Mouse (Mus musculus): Measurements from ENCODE around the gene Gm5485. TPM values are rescaled to one million over a fixed set of nuclear protein-coding genes. Genes with fewer than 3 reads are reported as not detected.

Gene Gm5485
- 0.58 and 0.88 TPM in 2 replicates for polyA plus RNA-seq (2015; fragmentation: Nextera tagmentation; extraction: Ambion mirVana)

- TF ChIP-seq CTCF (IDR thresholded peaks at IDR 0.05; ENCODE audit: low read depth), result no peak
- TF ChIP-seq EP300 (optimal IDR thresholded peaks at IDR 0.05), result no peak
- Histone ChIP-seq H3K4me2 (replicated peaks; ENCODE audit: low read depth) (no peak within 1 kb of the TSS), H3K36me3 (ENCODE audit: control insufficient read depth, insufficient read depth, low read length) (no peaks in the 10 kb centered on the region), H3K4me1 (replicated peaks; ENCODE audit: control insufficient read depth, insufficient read depth) (0 out of 2 replicates have a peak, but pooled peaks cover 2% of the 10 kb centered on the region), H3K27me3 (ENCODE audit: control insufficient read depth, insufficient read depth, low read length) (no peaks in the 10 kb centered on the region), H3K9me3 (ENCODE audit: control insufficient read depth, low read length) (no peaks in the 10 kb centered on the region), H3K4me3 (ENCODE audit: low read depth, low read length) (no peak within 1 kb of the TSS), H3K9ac (ENCODE audit: low read length) (no peak within 1 kb of the TSS), H3K27ac (replicated peaks) (no peak within 1 kb of the TSS)
- DNase-seq (ENCODE audit: low spot score) (no peak), ATAC-seq (ENCODE audit: low FRiP score, low TSS enrichment) (peak; percentile 86)
- WGBS, result 53% methylated on average over 1 of the region's 1 CpGs
Observed at GRCm38 (mm10) chr16:48412246-48412645, at the start of gene Gm5485. TSS of gene Gm5485 (minus strand) at chr16:48412416.

GRCm38 (mm10) chr16:48453264-48453663, 41.0 kb upstream of the Gm5485 start:
- WGBS, result 55% methylated on average over 3 of the region's 3 CpGs
- Histone ChIP-seq H3K27me3 (ENCODE audit: control insufficient read depth, insufficient read depth, low read length) (no peaks in the 10 kb centered on the region), H3K9ac (ENCODE audit: low read length) (no peak overlapping the region), H3K27ac (replicated peaks) (no peak overlapping the region), H3K4me1 (replicated peaks; ENCODE audit: control insufficient read depth, insufficient read depth) (no peaks in the 10 kb centered on the region), H3K36me3 (ENCODE audit: control insufficient read depth, insufficient read depth, low read length) (no peaks in the 10 kb centered on the region), H3K4me2 (replicated peaks; ENCODE audit: low read depth) (no peak overlapping the region), H3K4me3 (ENCODE audit: low read depth, low read length) (no peak overlapping the region), H3K9me3 (ENCODE audit: control insufficient read depth, low read length) (no peaks in the 10 kb centered on the region)
- TF ChIP-seq EP300 (optimal IDR thresholded peaks at IDR 0.05) (no peak), CTCF (IDR thresholded peaks at IDR 0.05; ENCODE audit: low read depth) (no peak)
- DNase-seq (ENCODE audit: low spot score) (no peak), ATAC-seq (ENCODE audit: low FRiP score, low TSS enrichment) (no peak)

- no peak for ATAC-seq (ENCODE audit: low FRiP score, low TSS enrichment)
- 67% methylated on average over 8 of the region's 8 CpGs for WGBS
- no peak overlapping the region for H3K4me3 ChIP-seq (ENCODE audit: low read depth, low read length)
- H3K4me2 ChIP-seq (replicated peaks; ENCODE audit: low read depth), result no peak overlapping the region
- H3K4me1 ChIP-seq (replicated peaks; ENCODE audit: control insufficient read depth, insufficient read depth), result no peaks in the 10 kb centered on the region
- DNase-seq (ENCODE audit: low spot score), result no peak
- no peak for TF ChIP-seq CTCF (IDR thresholded peaks at IDR 0.05; ENCODE audit: low read depth)
- no peak for TF ChIP-seq EP300 (optimal IDR thresholded peaks at IDR 0.05)
- no peaks in the 10 kb centered on the region for H3K9me3 ChIP-seq (ENCODE audit: control insufficient read depth, low read length)
- no peaks in the 10 kb centered on the region for H3K36me3 ChIP-seq (ENCODE audit: control insufficient read depth, insufficient read depth, low read length)
- H3K27me3 ChIP-seq (ENCODE audit: control insufficient read depth, insufficient read depth, low read length), result no peaks in the 10 kb centered on the region
- H3K27ac ChIP-seq (replicated peaks), result no peak overlapping the region
- no peak overlapping the region for H3K9ac ChIP-seq (ENCODE audit: low read length)
Observed at GRCm38 (mm10) chr16:48446161-48446925, 34.1 kb upstream of the Gm5485 start.

- no peaks in the 10 kb centered on the region for H3K4me1 ChIP-seq (replicated peaks; ENCODE audit: control insufficient read depth, insufficient read depth)
- no peak overlapping the region for H3K4me3 ChIP-seq (ENCODE audit: low read depth, low read length)
- H3K27ac ChIP-seq (replicated peaks), result no peak overlapping the region
- no peak overlapping the region for H3K4me2 ChIP-seq (replicated peaks; ENCODE audit: low read depth)
- no peaks in the 10 kb centered on the region for H3K9me3 ChIP-seq (ENCODE audit: control insufficient read depth, low read length)
- no peaks in the 10 kb centered on the region for H3K36me3 ChIP-seq (ENCODE audit: control insufficient read depth, insufficient read depth, low read length)
- no peak for ATAC-seq (ENCODE audit: low FRiP score, low TSS enrichment)
- H3K27me3 ChIP-seq (ENCODE audit: control insufficient read depth, insufficient read depth, low read length), result no peaks in the 10 kb centered on the region
- 88% methylated on average over 5 of the region's 5 CpGs for WGBS
- TF ChIP-seq CTCF (IDR thresholded peaks at IDR 0.05; ENCODE audit: low read depth) (no peak), EP300 (optimal IDR thresholded peaks at IDR 0.05) (no peak)
- DNase-seq (ENCODE audit: low spot score), result no peak
- H3K9ac ChIP-seq (ENCODE audit: low read length), result no peak overlapping the region
Observed at GRCm38 (mm10) chr16:48444589-48444988, 32.4 kb upstream of the Gm5485 start.

- H3K4me1 ChIP-seq (replicated peaks; ENCODE audit: control insufficient read depth, insufficient read depth), result no peaks in the 10 kb centered on the region
- no peaks in the 10 kb centered on the region for H3K9me3 ChIP-seq (ENCODE audit: control insufficient read depth, low read length)
- no peak overlapping the region for H3K4me2 ChIP-seq (replicated peaks; ENCODE audit: low read depth)
- TF ChIP-seq CTCF (IDR thresholded peaks at IDR 0.05; ENCODE audit: low read depth) (no peak), EP300 (optimal IDR thresholded peaks at IDR 0.05) (no peak)
- no peak overlapping the region for H3K4me3 ChIP-seq (ENCODE audit: low read depth, low read length)
- DNase-seq (ENCODE audit: low spot score) (no peak), ATAC-seq (ENCODE audit: low FRiP score, low TSS enrichment) (no peak)
- no peaks in the 10 kb centered on the region for H3K36me3 ChIP-seq (ENCODE audit: control insufficient read depth, insufficient read depth, low read length)
- no peaks in the 10 kb centered on the region for H3K27me3 ChIP-seq (ENCODE audit: control insufficient read depth, insufficient read depth, low read length)
- H3K27ac ChIP-seq (replicated peaks), result no peak overlapping the region
- no peak overlapping the region for H3K9ac ChIP-seq (ENCODE audit: low read length)
Observed at GRCm38 (mm10) chr16:48437476-48437875, 25.3 kb upstream of the Gm5485 start.

GRCm38 (mm10) chr16:48435454-48435853, 23.2 kb upstream of the Gm5485 start:
- no peak overlapping the region for H3K9ac ChIP-seq (ENCODE audit: low read length)
- TF ChIP-seq EP300 (optimal IDR thresholded peaks at IDR 0.05), result no peak
- no peak overlapping the region for H3K4me2 ChIP-seq (replicated peaks; ENCODE audit: low read depth)
- no peak overlapping the region for H3K27ac ChIP-seq (replicated peaks)
- no peaks in the 10 kb centered on the region for H3K27me3 ChIP-seq (ENCODE audit: control insufficient read depth, insufficient read depth, low read length)
- no peak for ATAC-seq (ENCODE audit: low FRiP score, low TSS enrichment)
- DNase-seq (ENCODE audit: low spot score), result no peak
- 17% methylated on average over 1 of the region's 1 CpGs for WGBS
- H3K9me3 ChIP-seq (ENCODE audit: control insufficient read depth, low read length), result no peaks in the 10 kb centered on the region
- H3K36me3 ChIP-seq (ENCODE audit: control insufficient read depth, insufficient read depth, low read length), result no peaks in the 10 kb centered on the region
- H3K4me3 ChIP-seq (ENCODE audit: low read depth, low read length), result no peak overlapping the region
- H3K4me1 ChIP-seq (replicated peaks; ENCODE audit: control insufficient read depth, insufficient read depth), result no peaks in the 10 kb centered on the region
